Mouse (Mus musculus) midbrain, embryonic 10.5 days (tissue): ENCODE measurements around the gene Klf14. TPM values are rescaled to one million over a fixed set of nuclear protein-coding genes. Genes with fewer than 3 reads are reported as not detected.

ENCODE experiments used
- DNase-seq: peaks from one replicate; pipeline ENCODE4 v3.0.0-alpha.2; 2017; ENCODE audit warnings: low spot score
- H3K27ac ChIP-seq: fragments of 300-500 bp; sonication (generic); replicated peaks from 2 replicates; pipeline ENCODE4 v1.5.1; 2016; ENCODE audit warnings: mild to moderate bottlenecking
- H3K27me3 ChIP-seq: fragments of 300-500 bp; sonication (generic); 2 replicates; pipeline ENCODE4 v1.6.1; 2016; ENCODE audit warnings: low read depth, mild to moderate bottlenecking; ENCODE audit not compliant: poor library complexity, severe bottlenecking
- H3K36me3 ChIP-seq: fragments of 300-500 bp; sonication (generic); 2 replicates; pipeline ENCODE4 v1.6.1; 2016; ENCODE audit warnings: mild to moderate bottlenecking, moderate library complexity
- H3K4me1 ChIP-seq: fragments of 300-500 bp; sonication (generic); 2 replicates; pipeline ENCODE4 v1.6.1; 2016
- H3K4me3 ChIP-seq: fragments of 300-500 bp; sonication (generic); 2 replicates; pipeline ENCODE4 v1.5.1; 2016; ENCODE audit warnings: mild to moderate bottlenecking, moderate library complexity
- H3K9me3 ChIP-seq: fragments of 300-500 bp; sonication (generic); replicated peaks from 2 replicates; pipeline ENCODE4 v1.6.1; 2016; ENCODE audit warnings: mild to moderate bottlenecking
- WGBS: fragments of 180-500 bp; shearing (Covaris S2); methylation state at CpG from one replicate; pipeline ENCODE4 v1.1.7; 2016; 5-methylcytosine and 5-hydroxymethylcytosine counted together
- polyA plus RNA-seq: library from polyadenylated mRNA; unstranded; fragments of >200 nt; fragmentation: Nextera tagmentation; extraction: Ambion mirVana; gene quantifications from 2 replicates; pipeline ENCODE4 v1.2.1, GENCODE M21; 2016

Gene Klf14
- polyA plus RNA-seq = 0.52 TPM in 2 replicates

DNA sequence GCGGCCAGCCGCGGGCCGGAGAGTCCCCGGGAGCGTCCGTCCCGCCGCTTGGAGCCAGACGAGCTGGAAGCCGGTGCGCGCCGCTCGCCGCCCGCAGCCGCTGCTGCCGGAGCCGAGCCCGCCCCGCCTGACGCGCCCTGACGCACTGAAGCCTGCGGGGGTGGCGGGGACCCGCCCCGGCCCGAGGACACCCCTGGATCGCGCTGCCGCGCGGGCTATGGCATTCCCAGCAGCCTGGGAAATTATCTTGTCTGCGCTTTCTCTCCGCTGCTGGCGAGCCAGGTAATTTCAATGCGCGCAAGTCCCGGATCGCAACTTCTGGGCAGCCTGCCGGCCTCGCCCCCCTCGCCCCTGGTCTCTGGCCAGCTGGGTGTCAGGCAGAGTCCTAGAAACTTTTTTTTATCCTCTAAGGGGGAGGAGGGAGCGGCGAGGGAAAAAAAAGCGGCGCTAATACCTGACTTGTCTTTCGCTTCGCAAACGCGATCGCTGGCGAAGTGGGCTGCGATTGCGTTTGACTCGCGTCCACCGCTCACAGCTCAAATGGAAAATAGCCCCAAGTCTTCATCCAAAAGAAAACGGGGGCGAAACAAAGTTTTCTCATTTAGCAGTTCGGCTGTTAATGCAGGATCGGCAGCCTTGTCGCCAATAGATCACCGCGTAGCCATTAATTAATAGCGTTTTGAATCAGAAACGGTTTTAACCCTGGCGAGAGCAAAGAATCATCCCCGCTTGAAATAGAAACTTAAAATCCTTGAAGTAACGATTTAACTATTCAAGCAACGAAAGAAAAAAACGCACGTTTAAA lies at the start of gene Klf14:
TSS of gene Klf14 (minus strand) at position 343 of the 805 bp plus-strand sequence.
- peaks cover 29% of the 10 kb centered on the region for H3K9me3 ChIP-seq
- H3K4me1 ChIP-seq = peaks cover 12% of the 10 kb centered on the region; the same call in 1 of the 2 replicates
- peak within 1 kb of the TSS; percentile 58; the same call in 1 of the 2 replicates for H3K27ac ChIP-seq
- peak within 1 kb of the TSS; percentile 64 for H3K4me3 ChIP-seq
- no peaks in the 10 kb centered on the region; the same call in 1 of the 2 replicates for H3K36me3 ChIP-seq
- peak; percentile 77 for DNase-seq
- under 1% methylated on average over 75 of the region's 75 CpGs for WGBS
- H3K27me3 ChIP-seq = peaks cover 92% of the 10 kb centered on the region

DNA sequence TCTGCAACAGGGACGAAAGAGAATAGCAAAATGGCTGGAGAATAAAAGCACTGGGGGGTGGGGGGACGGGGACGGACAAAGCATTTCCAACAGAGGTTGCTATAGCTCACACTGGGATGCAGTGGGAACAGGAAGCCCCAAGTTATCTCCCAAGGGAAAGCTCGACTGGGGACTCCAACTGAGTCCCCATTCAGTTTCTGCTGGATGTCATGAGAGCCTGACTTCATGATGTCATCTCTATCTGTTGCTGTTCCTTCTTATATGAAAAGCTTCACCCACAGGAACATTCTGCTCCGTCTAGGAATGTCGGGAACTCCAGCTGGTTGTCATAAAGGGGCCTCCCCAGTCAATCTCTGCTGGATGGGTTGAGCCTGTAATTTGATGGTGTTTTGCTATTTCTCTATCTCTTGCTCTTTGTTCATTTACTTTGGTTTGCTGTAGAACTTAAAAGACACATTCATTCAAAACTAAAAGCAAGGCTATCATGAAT lies 47.3 kb upstream of the Klf14 start:
- H3K27ac ChIP-seq = no peak overlapping the region
- H3K4me3 ChIP-seq = no peak overlapping the region
- H3K27me3 ChIP-seq = no peaks in the 10 kb centered on the region
- no peak for DNase-seq
- peaks cover 6% of the 10 kb centered on the region for H3K4me1 ChIP-seq
- WGBS = 74% methylated on average over 6 of the region's 6 CpGs
- H3K9me3 ChIP-seq = no peaks in the 10 kb centered on the region; the same call in 1 of the 2 replicates
- no peaks in the 10 kb centered on the region for H3K36me3 ChIP-seq

DNA sequence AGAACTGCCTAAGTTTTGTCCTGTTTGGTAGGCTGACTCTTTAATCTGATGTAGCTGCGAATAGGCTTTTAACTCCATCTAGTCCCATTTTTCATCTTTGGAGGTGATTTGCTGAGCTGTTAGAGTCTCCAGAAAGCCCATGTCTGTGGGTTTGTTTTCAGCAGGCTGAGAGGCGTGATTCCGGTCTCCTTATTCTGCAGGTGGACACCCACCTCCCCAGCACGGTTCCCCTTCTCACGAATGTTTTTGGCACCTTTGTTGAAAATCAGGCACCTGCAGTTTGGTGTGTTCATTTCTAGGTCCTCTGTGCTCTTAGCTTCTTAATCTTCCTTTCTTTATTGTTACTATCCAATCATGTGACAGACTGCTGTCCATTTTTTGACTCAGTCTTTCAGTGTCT lies 27.5 kb upstream of the Klf14 start:
- no peak overlapping the region for H3K27ac ChIP-seq
- DNase-seq = no peak
- H3K4me1 ChIP-seq = peaks cover 7% of the 10 kb centered on the region; the same call in 1 of the 2 replicates
- H3K9me3 ChIP-seq = peaks cover 5% of the 10 kb centered on the region; the same call in 1 of the 2 replicates
- H3K4me3 ChIP-seq = no peak overlapping the region
- no peaks in the 10 kb centered on the region for H3K36me3 ChIP-seq
- no peaks in the 10 kb centered on the region for H3K27me3 ChIP-seq
- WGBS = 89% methylated on average over 5 of the region's 5 CpGs

DNA sequence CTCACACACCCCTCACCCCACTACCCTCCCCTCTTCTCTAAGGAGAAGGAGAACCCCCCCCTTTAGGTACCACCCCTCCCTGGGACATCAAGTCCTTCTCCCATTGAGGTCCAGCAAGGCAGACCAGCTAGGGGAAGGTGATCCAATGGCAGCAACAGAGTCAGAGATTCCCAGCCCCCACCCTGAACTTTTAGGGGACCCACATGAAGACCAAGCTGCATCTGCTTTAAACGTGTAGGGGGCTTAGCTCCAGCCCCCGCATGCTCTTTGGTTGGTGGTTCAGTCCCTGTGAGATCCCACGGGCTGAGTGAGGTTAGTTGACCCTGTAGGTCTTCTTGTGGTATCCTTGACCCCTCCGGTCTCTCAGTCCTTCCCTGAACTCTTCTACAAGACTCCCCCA lies 24.1 kb upstream of the Klf14 start:
- WGBS = 72% methylated on average over 4 of the region's 4 CpGs
- Histone ChIP-seq H3K27ac (peak overlapping the region; percentile 61; the same call in 1 of the 2 replicates), H3K27me3 (no peaks in the 10 kb centered on the region), H3K36me3 (no peaks in the 10 kb centered on the region), H3K9me3 (no peaks in the 10 kb centered on the region), H3K4me1 (peaks cover 7% of the 10 kb centered on the region; the same call in 1 of the 2 replicates), H3K4me3 (no peak overlapping the region)
- DNase-seq = no peak

DNA sequence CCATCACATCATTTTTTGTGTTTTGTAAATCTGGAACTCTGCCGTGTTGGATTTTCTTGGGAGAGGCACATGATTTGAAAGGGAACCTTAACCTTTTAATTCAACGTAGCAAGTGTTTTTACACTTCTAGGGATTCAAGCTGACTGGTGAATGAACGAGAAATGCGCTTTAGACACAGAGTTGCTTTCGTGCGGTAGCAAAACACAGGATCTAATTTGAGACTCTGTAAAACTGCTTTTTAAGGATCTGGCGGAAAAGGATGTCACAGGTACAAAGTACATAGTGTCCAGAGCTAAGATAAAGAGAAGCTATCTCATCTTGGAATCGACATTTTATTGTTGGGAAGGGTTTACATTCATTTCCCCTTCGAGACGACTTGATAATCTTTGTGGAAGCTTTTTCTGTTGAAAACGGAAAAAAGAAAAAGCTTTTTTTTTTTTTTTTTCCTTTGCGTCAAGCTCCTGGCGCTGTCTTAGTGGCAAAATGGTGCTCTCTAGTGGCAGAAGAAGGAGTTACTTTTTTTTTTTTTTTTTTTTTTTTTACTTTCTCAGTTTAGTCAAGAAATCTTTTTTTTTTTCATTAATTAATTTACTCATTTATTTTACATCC lies 23.6 kb upstream of the Klf14 start:
- Histone ChIP-seq H3K4me3 (peak overlapping the region; percentile 38), H3K27me3 (no peaks in the 10 kb centered on the region), H3K9me3 (no peaks in the 10 kb centered on the region), H3K27ac (peak overlapping the region; percentile 69; the same call in 1 of the 2 replicates), H3K4me1 (peaks cover 9% of the 10 kb centered on the region; the same call in 1 of the 2 replicates), H3K36me3 (no peaks in the 10 kb centered on the region)
- DNase-seq = no peak
- WGBS = 30% methylated on average over 13 of the region's 13 CpGs

DNA sequence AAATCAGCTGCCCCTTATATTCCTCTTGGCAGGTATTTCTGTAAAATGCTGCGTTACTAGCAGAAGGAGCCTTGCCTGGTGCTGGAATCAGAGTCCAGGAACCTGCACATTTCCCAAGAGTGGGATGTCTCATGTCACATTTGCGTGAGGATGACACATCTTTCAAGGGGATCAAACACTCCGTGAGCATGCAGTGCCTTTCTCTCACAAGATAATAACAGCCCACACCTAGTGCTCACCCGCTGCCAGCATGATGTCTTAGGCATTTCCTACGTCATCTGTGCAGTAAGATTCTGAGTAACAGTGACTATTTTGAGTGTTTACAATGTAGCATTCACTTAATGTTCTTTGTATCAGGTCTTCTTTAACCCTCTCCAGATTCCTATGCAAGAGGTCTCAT lies 22.5 kb upstream of the Klf14 start:
- 92% methylated on average over 5 of the region's 5 CpGs for WGBS

DNA sequence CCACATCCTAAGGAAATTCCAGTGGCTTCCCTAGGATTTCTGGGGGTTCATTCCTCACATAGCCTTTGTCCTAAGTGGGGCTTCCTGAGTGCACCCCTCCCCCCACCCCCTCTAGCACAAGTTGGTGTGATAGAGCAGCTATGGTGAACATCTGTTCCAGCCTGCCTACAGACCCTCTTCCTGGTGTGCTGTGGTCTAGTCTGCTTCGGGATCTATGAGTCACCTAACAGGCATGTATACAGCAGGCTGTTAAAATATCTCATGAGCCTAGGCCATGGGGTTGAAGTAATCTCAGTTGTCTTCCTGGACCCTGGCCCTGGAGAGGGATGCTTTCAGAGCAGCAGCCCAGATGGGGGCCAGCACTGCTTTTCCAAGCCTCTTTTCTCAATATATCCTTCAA lies 19.7 kb upstream of the Klf14 start:
- 89% methylated on average over 1 of the region's 1 CpGs for WGBS

More for the DNA sequence above, 22.5 kb upstream of the Klf14 start:
- no peak for DNase-seq
- no peak overlapping the region for H3K4me3 ChIP-seq
- peaks cover 9% of the 10 kb centered on the region; the same call in 1 of the 2 replicates for H3K4me1 ChIP-seq
- H3K36me3 ChIP-seq = no peaks in the 10 kb centered on the region
- no peaks in the 10 kb centered on the region for H3K9me3 ChIP-seq
- no peaks in the 10 kb centered on the region for H3K27me3 ChIP-seq
- no peak overlapping the region for H3K27ac ChIP-seq

DNA sequence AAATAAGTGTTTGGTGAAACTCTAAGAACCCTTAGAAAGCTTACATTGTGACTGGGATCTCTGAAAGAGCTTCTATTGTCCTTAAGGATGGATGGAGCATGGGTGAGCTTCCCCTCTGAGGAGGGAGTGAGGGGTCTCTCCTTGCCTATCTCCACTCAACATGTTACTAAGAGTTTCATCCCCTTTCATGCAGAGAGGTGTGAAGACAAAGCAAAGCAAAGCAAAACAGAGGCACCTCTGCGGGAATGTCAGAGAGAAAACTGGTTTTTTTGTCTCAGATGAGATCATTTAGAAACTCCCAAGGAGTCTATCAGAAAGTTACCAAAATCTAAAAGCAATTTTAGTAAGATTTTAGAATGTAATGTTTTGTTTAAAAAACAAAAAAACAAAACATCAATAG lies 13.2 kb upstream of the Klf14 start:
- WGBS = 74% methylated on average over 1 of the region's 1 CpGs
- Histone ChIP-seq H3K9me3 (no peaks in the 10 kb centered on the region), H3K36me3 (no peaks in the 10 kb centered on the region), H3K4me3 (no peak overlapping the region), H3K4me1 (peaks cover 8% of the 10 kb centered on the region; the same call in 1 of the 2 replicates), H3K27ac (no peak overlapping the region), H3K27me3 (no peaks in the 10 kb centered on the region)
- no peak for DNase-seq

More for the DNA sequence above, 19.7 kb upstream of the Klf14 start:
- Histone ChIP-seq H3K9me3 (no peaks in the 10 kb centered on the region), H3K4me3 (no peak overlapping the region), H3K27me3 (no peaks in the 10 kb centered on the region), H3K4me1 (peaks cover 9% of the 10 kb centered on the region; the same call in 1 of the 2 replicates), H3K36me3 (no peaks in the 10 kb centered on the region), H3K27ac (no peak overlapping the region)
- no peak for DNase-seq

DNA sequence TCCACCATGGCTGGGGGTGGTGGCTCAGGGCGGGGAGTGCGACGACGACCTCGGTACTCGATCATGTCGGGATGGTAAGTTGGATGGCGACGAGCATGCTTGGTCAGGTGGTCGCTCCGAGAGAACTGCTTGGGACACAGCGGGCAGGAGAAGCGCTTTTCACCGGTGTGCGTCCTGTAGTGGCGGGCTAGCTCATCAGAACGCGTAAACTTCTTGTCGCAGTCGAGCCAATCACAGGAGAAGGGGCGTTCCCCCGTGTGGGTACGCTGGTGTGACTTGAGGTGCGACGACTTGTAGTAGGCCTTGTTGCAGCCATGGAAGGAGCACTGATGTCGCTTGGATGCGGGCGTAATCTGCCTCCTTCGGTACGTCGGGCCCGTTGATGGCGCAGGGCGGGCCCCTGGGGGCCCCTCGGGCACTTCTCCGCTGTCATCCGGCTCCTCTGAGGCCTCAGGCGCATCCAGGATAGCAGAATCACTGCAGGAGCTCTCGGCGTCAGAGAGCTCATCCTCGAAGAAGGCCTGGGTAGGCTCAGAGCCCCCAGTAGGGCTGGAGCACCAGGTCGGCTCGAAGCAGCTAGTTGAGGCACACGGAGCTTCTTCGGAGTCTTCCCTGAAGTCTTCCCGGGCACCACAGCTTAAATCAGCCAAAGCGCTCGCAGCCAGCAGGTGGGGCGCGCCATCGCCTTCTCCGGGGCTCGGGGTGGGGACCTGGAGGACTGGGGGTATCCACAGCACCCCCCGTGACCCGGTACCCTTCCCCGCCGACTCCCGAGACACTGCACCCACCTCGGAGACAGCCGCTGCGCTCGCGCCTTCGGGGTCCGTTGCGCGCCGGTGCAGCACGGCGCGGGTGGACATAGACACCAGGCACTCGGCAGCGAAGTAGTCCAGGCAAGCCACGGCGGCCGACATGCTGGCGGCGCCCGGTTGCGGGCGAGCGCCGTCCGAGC lies 818 bp downstream of the Klf14 start:
- WGBS = 1% methylated on average over 84 of the region's 84 CpGs
- Histone ChIP-seq H3K4me3 (peak overlapping the region; percentile 64), H3K36me3 (no peaks in the 10 kb centered on the region; the same call in 1 of the 2 replicates), H3K4me1 (peaks cover 12% of the 10 kb centered on the region; the same call in 1 of the 2 replicates), H3K27ac (peak overlapping the region; percentile 58; the same call in 1 of the 2 replicates), H3K27me3 (peaks cover 83% of the 10 kb centered on the region), H3K9me3 (peaks cover 29% of the 10 kb centered on the region)
- DNase-seq = peak; percentile 43

DNA sequence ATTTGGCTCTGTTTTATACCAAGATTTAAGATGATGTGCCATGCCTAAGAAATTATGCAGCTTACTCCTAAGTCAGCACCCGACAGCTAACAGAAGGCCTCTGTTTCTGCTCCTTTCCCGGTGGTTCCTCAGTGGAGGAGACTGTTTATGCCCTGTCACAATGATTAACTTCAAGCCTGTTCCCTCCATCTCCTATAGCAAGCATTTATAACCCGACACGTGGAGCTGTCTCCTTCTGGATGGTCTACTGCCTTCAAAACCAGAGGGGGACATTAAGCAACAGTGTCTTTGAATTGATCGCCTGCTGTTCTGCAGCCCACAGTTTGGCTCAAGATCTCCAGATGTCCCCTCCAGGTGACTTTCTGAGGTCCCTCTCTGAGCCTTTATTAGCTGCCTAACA lies 19.6 kb downstream of the Klf14 start:
- 82% methylated on average over 5 of the region's 5 CpGs for WGBS
- Histone ChIP-seq H3K4me1 (no peaks in the 10 kb centered on the region), H3K36me3 (no peaks in the 10 kb centered on the region), H3K27me3 (no peaks in the 10 kb centered on the region), H3K4me3 (no peak overlapping the region), H3K27ac (no peak overlapping the region), H3K9me3 (no peaks in the 10 kb centered on the region)
- DNase-seq = no peak

DNA sequence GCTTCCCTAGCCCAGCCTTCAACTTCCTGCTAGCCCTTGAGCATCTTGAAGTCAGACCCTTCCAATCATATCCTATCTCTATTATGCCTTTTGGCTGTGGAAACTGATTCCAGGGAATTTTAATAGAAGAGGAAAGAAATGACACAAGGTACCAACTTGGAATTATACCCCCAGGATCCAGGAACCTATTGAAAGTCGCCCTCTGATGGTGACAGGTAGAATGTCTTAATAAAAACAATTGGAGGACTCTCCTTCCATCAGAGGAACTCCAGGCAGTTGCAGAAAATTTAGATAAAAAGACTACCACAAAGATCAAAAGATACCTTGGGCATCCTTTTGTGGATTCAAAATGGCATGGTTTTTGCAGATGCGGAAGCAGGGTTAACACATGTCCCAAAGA lies 36.1 kb downstream of the Klf14 start:
- WGBS = 49% methylated on average over 2 of the region's 2 CpGs
- no peak overlapping the region for H3K4me3 ChIP-seq
- H3K27me3 ChIP-seq = no peaks in the 10 kb centered on the region
- no peak for DNase-seq
- peaks cover 9% of the 10 kb centered on the region for H3K4me1 ChIP-seq
- no peaks in the 10 kb centered on the region for H3K9me3 ChIP-seq
- no peak overlapping the region for H3K27ac ChIP-seq
- no peaks in the 10 kb centered on the region for H3K36me3 ChIP-seq

DNA sequence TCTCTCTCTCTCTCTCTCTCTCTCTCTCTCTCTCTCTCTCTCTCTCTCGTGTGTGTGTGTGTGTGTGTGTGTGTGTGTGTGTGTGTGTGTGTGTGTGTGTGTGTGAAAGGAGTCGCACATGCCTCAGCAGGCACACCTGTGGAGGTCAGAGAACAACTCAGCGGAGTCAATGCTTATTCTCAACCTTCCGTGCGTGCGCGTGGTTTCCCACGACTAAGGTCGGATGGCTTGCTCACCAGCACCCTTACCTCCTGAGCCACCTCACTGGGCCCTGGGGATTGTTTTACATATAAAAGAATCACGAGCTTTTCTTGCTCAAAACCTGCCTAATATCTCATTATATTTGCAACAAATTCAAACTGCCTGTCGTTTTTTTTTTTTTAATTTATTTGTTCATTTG lies 37.1 kb downstream of the Klf14 start:
- no peak for DNase-seq
- Histone ChIP-seq H3K9me3 (no peaks in the 10 kb centered on the region), H3K27ac (no peak overlapping the region; the same call in 1 of the 2 replicates), H3K4me1 (peaks cover 9% of the 10 kb centered on the region), H3K27me3 (no peaks in the 10 kb centered on the region), H3K36me3 (no peaks in the 10 kb centered on the region), H3K4me3 (no peak overlapping the region)
- 77% methylated on average over 10 of the region's 11 CpGs for WGBS
